Comparison of ENCODE assay signal across 22 mouse cellular contexts in the genomic region with DNA sequence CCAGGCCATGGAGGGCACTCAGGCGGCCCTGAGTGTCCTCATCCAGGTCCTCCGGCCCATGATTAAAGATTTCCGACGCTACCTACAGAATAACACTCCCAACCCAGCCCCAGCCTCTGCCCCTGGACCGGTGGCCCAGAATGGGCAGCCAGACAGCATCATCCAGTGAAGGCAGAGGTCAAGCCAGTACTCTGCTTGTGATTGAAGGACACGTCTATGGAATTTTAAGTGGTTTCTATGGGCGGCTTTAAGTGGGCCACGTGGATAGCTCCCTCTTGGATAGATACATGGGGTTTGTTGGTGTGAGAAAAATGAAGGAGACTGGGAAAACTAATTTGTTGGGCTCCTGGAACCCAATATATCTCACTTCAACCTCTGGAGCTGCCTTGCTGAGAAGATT. TPM values are rescaled to one million over a fixed set of nuclear protein-coding genes. Genes with fewer than 3 reads are reported as not detected.
A peak's percentile ranks its signal among the peaks of the same experiment; 100 is the strongest.
DNase-seq lines count a peak whose midpoint lies in the region; ATAC-seq and TF ChIP-seq lines count a peak whose summit lies in the region.
"Had no signal": no experiment of that assay in that cellular context is flagged by ENCODE, and none has a peak within 500 bp of the region (broad histone marks: within the 10 kb centered on the region; RNA-seq: fewer than 3 reads in every experiment).

No protein-coding gene starts in this region.

- peaks cover 44% of the 10 kb centered on the region for H3K4me1 ChIP-seq in heart, embryonic 15.5 days (replicated peaks)
- H3K4me1 ChIP-seq in heart, adult 2 months (ENCODE audit: control insufficient read depth, insufficient read depth, low read length): peaks cover 10% of the 10 kb centered on the region
- H3K4me1 ChIP-seq in ES-E14 (ENCODE audit: control insufficient read depth in 2 of 2, insufficient read depth in 2 of 2, low read length in 2 of 2, poor library complexity in 1 of 2): peaks cover 5 to 25% of the 10 kb centered on the region in 2 experiments; a peak in 2 of 4 replicates
- H3K4me1 ChIP-seq in limb, embryonic 13.5 days: peaks cover 31% of the 10 kb centered on the region

- no peak overlapping the region for H3K4me3 ChIP-seq in heart, embryonic 15.5 days
- no peak overlapping the region for H3K4me3 ChIP-seq in heart, adult 2 months
- peak overlapping the region; percentile 6 to 37; a peak in 1 of 4 replicates for H3K4me3 ChIP-seq in ES-E14 (ENCODE audit: insufficient read depth in 1 of 2, low read depth in 1 of 2, low read length in 2 of 2, poor library complexity in 1 of 2, severe bottlenecking in 1 of 2)
- H3K4me3 ChIP-seq in limb, embryonic 13.5 days: no peak overlapping the region
- H3K4me3 ChIP-seq: embryonic facial prominence, embryonic 15.5 days; hindbrain, embryonic 12.5 days; limb, embryonic 15.5 days; midbrain, embryonic 10.5 days; myocyte had no signal

- TF ChIP-seq POLR2A in heart, adult 2 months (IDR thresholded peaks at IDR 0.05; ENCODE audit: insufficient read depth, low read depth, low read length): no peak

- peak overlapping the region; percentile 17; the same call in 1 of the 2 replicates for H3K4me2 ChIP-seq in heart, embryonic 15.5 days
- H3K4me2 ChIP-seq in limb, embryonic 13.5 days (replicated peaks): no peak overlapping the region
- H3K4me2 ChIP-seq: embryonic facial prominence, embryonic 15.5 days; hindbrain, embryonic 12.5 days; limb, embryonic 15.5 days had no signal

- no peak for DNase-seq in heart, adult 2 months
- DNase-seq in ES-E14 (ENCODE audit: low read depth, low spot score): no peak
- peak; percentile 40 for DNase-seq in lung, postnatal 10 days
- DNase-seq in thymus, postnatal 0 days (ENCODE audit: low spot score): no peak
- no peak for DNase-seq in adrenal gland, adult 2 months
- DNase-seq: adrenal gland, postnatal 36 days; gastrocnemius, postnatal 14 days; kidney, postnatal 4 days; right cerebral cortex, postnatal 14 days; thymus, adult 2 months had no signal

- H3K27ac ChIP-seq in heart, embryonic 15.5 days: peak overlapping the region; percentile 40
- H3K27ac ChIP-seq in heart, adult 2 months: no peak overlapping the region
- H3K27ac ChIP-seq in ES-E14 (ENCODE audit: insufficient read depth, low read depth, low read length, poor library complexity, severe bottlenecking): peak overlapping the region; percentile 2; the same call in 1 of the 2 replicates
- 0 out of 2 replicates have a peak overlapping the region, but pooled peaks have one; percentile 6 for H3K27ac ChIP-seq in limb, embryonic 13.5 days
- H3K27ac ChIP-seq: embryonic facial prominence, embryonic 15.5 days; hindbrain, embryonic 12.5 days; limb, embryonic 15.5 days; liver, embryonic 14.5 days; midbrain, embryonic 10.5 days; stomach, postnatal 0 days had no signal

- no peak for TF ChIP-seq EP300 in heart, adult 2 months (IDR thresholded peaks at IDR 0.05; ENCODE audit: insufficient read depth, low read depth, low read length)

- in situ Hi-C loops in ES-E14 (cut with MboI; ENCODE audit: low sequenced_read_pairs in 2 of 2, unreplicated experiment in 2 of 2): no loop called here

- H3K79me2 ChIP-seq in heart, adult 2 months (replicated peaks; ENCODE audit: control insufficient read depth, insufficient read depth, low read length): peaks cover 5% of the 10 kb centered on the region

- H3K27me3 ChIP-seq in heart, embryonic 15.5 days: no peaks in the 10 kb centered on the region
- H3K27me3 ChIP-seq in heart, adult 2 months (ENCODE audit: control insufficient read depth, insufficient read depth, low read length): no peaks in the 10 kb centered on the region
- no peaks in the 10 kb centered on the region for H3K27me3 ChIP-seq in limb, embryonic 13.5 days
- H3K27me3 ChIP-seq: embryonic facial prominence, embryonic 15.5 days; hindbrain, embryonic 12.5 days; limb, embryonic 15.5 days had no signal

- no peak for ATAC-seq in heart, embryonic 15.5 days (replicated peaks; ENCODE audit: insufficient number of reproducible peaks, insufficient read depth, low FRiP score, low read depth)
- no peak for ATAC-seq in limb, embryonic 13.5 days (ENCODE audit: low FRiP score, low read depth)
- ATAC-seq: forebrain, embryonic 16.5 days; intestine, postnatal 0 days; midbrain, embryonic 16.5 days had no signal

- intact Hi-C loops in heart, adult 2 months (cut with DNase I): no loop called here

- no peak for TF ChIP-seq CTCF in heart, adult 2 months (IDR thresholded peaks at IDR 0.05)

- no peaks in the 10 kb centered on the region for H3K9me3 ChIP-seq in heart, embryonic 15.5 days (replicated peaks)
- H3K9me3 ChIP-seq in ES-E14 (ENCODE audit: control insufficient read depth, insufficient read depth, low read depth, low read length): no peaks in the 10 kb centered on the region
- no peaks in the 10 kb centered on the region for H3K9me3 ChIP-seq in limb, embryonic 13.5 days
- H3K9me3 ChIP-seq: embryonic facial prominence, embryonic 15.5 days; hindbrain, embryonic 12.5 days; limb, embryonic 15.5 days; midbrain, embryonic 10.5 days had no signal

- WGBS in heart, embryonic 15.5 days: 65% methylated on average over 8 of the region's 8 CpGs
- 74% methylated on average over 8 of the region's 8 CpGs for WGBS in heart, adult 2 months
- WGBS in limb, embryonic 13.5 days: 91% methylated on average over 8 of the region's 8 CpGs

- H3K9ac ChIP-seq in heart, embryonic 15.5 days: 0 out of 2 replicates have a peak overlapping the region, but pooled peaks have one; percentile 11
- H3K9ac ChIP-seq in heart, adult 2 months (ENCODE audit: low read depth, low read length): no peak overlapping the region
- peak overlapping the region; percentile 30; the same call in 1 of the 2 replicates for H3K9ac ChIP-seq in ES-E14 (ENCODE audit: insufficient read depth, low read depth, low read length, poor library complexity, severe bottlenecking)
- no peak overlapping the region for H3K9ac ChIP-seq in limb, embryonic 13.5 days
- H3K9ac ChIP-seq: embryonic facial prominence, embryonic 15.5 days; hindbrain, embryonic 12.5 days; limb, embryonic 15.5 days; liver, embryonic 14.5 days had no signal

- 0 out of 2 replicates have a peak, but pooled peaks cover 3% of the 10 kb centered on the region for H3K36me3 ChIP-seq in heart, embryonic 15.5 days
- no peaks in the 10 kb centered on the region for H3K36me3 ChIP-seq in heart, adult 2 months (ENCODE audit: control insufficient read depth, insufficient read depth, low read length)
- H3K36me3 ChIP-seq in ES-E14 (ENCODE audit: control insufficient read depth, insufficient read depth, low read length, poor library complexity, severe bottlenecking): no peaks in the 10 kb centered on the region
- H3K36me3 ChIP-seq in limb, embryonic 13.5 days: peaks cover 22% of the 10 kb centered on the region

TF ChIP-seq in ES-E14, 5 proteins besides CTCF, POLR2A, EP300 and RAD21:
- TF ChIP-seq HCFC1 (IDR thresholded peaks at IDR 0.05; ENCODE audit: borderline replicate concordance, insufficient read depth, low read length) (no peak), ZNF384 (IDR thresholded peaks at IDR 0.05; ENCODE audit: low read depth, low read length) (no peak), MAFK (IDR thresholded peaks at IDR 0.05; ENCODE audit: insufficient read depth, low read depth, low read length) (no peak)

RNA-seq across cellular contexts. Expression of a gene that starts 3.9 kb away (rescaled TPM):
- 9.1 and 12.1 TPM in 2 replicates for polyA plus RNA-seq in heart, embryonic 15.5 days (2015; fragmentation: Nextera tagmentation; extraction: Ambion mirVana)
- 10 to 100 TPM in 1 of 2 experiments, 1 to 10 TPM in 1; 8.5 to 10.1 TPM for total RNA-seq in heart, adult 2 months (2021)
- 5.7 and 7.3 TPM in 2 replicates for polyA plus RNA-seq in heart, adult 2 months (2012; rRNA removed)
- 22.1 and 23.4 TPM in 2 replicates for total RNA-seq in ES-E14 (2012; rRNA removed)
- polyA plus RNA-seq in limb, embryonic 13.5 days (2015; fragmentation: Nextera tagmentation; extraction: Ambion mirVana): 22.8 and 22.9 TPM in 2 replicates
- polyA plus RNA-seq in thymus, postnatal 0 days (2015; fragmentation: Nextera tagmentation; extraction: Ambion mirVana): 16.3 and 18.9 TPM in 2 replicates
- total RNA-seq in adrenal gland, adult 2 months (2021): 10 to 100 TPM; 34.0 to 79.5 TPM
- 35.2 and 36.8 TPM in 2 replicates for polyA plus RNA-seq in adrenal gland, adult 2 months (2012; rRNA removed)

RNA-seq across cellular contexts. Expression of a gene that starts 4.8 kb away (rescaled TPM):
- 4.0 and 5.1 TPM in 2 replicates for polyA plus RNA-seq in heart, embryonic 15.5 days (2015; fragmentation: Nextera tagmentation; extraction: Ambion mirVana)
- 1 to 10 TPM; 2.8 to 3.4 TPM for total RNA-seq in heart, adult 2 months (2021)
- 3.7 and 4.6 TPM in 2 replicates for polyA plus RNA-seq in heart, adult 2 months (2012; rRNA removed)
- total RNA-seq in ES-E14 (2012; rRNA removed): 2.1 and 2.5 TPM in 2 replicates
- polyA plus RNA-seq in limb, embryonic 13.5 days (2015; fragmentation: Nextera tagmentation; extraction: Ambion mirVana): 5.7 and 5.9 TPM in 2 replicates
- polyA plus RNA-seq in thymus, postnatal 0 days (2015; fragmentation: Nextera tagmentation; extraction: Ambion mirVana): 5.4 and 6.2 TPM in 2 replicates
- total RNA-seq in adrenal gland, adult 2 months (2021): 1 to 10 TPM; 5.1 to 5.9 TPM
- polyA plus RNA-seq in adrenal gland, adult 2 months (2012; rRNA removed): 6.1 and 6.6 TPM in 2 replicates

RNA-seq across cellular contexts. Expression of a gene that starts 59.4 kb away (rescaled TPM):
- 38.2 and 41.8 TPM in 2 replicates for polyA plus RNA-seq in heart, embryonic 15.5 days (2015; fragmentation: Nextera tagmentation; extraction: Ambion mirVana)
- 10 to 100 TPM; 58.6 to 68.2 TPM for total RNA-seq in heart, adult 2 months (2021)
- polyA plus RNA-seq in heart, adult 2 months (2012; rRNA removed): 68.8 and 98.5 TPM in 2 replicates
- total RNA-seq in ES-E14 (2012; rRNA removed): 24.9 and 30.7 TPM in 2 replicates
- polyA plus RNA-seq in limb, embryonic 13.5 days (2015; fragmentation: Nextera tagmentation; extraction: Ambion mirVana): 29.8 and 30.1 TPM in 2 replicates
- polyA plus RNA-seq in thymus, postnatal 0 days (2015; fragmentation: Nextera tagmentation; extraction: Ambion mirVana): 17.8 and 18.5 TPM in 2 replicates
- total RNA-seq in adrenal gland, adult 2 months (2021): 10 to 100 TPM; 55.3 to 69.6 TPM
- 35.6 and 50.7 TPM in 2 replicates for polyA plus RNA-seq in adrenal gland, adult 2 months (2012; rRNA removed)

Comparison
In these comparisons a context has a peak if more than half of its experiments do, and no peak if none do; other contexts are left out.
1. H3K9ac ChIP-seq: peak in heart, embryonic 15.5 days (single experiment) and ES-E14 (single experiment); none in heart, adult 2 months (single experiment) and limb, embryonic 13.5 days (single experiment).
2. H3K4me3 ChIP-seq: peak in ES-E14 (2 of 2); none in heart, embryonic 15.5 days (single experiment), heart, adult 2 months (single experiment) and limb, embryonic 13.5 days (single experiment).